Mouse (Mus musculus): Measurements from ENCODE around the gene Pigf. TPM values are rescaled to one million over a fixed set of nuclear protein-coding genes. Genes with fewer than 3 reads are reported as not detected.

Gene Pigf
- polyA plus RNA-seq, 1 experiment from 2014 or later: 35.3 TPM

DNA sequence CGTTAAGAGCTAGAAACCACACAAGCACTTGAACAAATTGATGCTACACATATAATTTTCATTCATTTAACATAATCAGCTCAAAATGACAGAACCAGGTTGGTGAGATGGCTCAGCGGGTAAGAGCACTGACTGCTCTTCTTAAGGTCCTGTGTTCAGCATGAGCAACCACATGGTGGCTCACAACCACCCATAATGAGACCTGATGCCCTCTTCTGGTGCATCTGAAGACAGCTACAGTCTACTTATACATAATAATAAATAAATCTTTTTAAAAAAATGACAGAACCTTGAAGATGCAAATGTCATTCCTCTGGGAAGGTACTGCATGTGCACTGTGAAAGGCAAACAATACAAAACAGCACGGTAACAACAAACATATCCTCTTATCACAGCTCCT lies 16.3 kb downstream of the Pigf start:
- Histone ChIP-seq H3K9ac (ENCODE audit: low read length) (no peak overlapping the region), H3K27me3 (replicated peaks; ENCODE audit: control insufficient read depth, insufficient read depth, low read length) (no peaks in the 10 kb centered on the region), H3K4me3 (ENCODE audit: low read depth, low read length) (no peak overlapping the region), H3K4me2 (ENCODE audit: low read length) (no peak overlapping the region), H3K9me3 (replicated peaks; ENCODE audit: control insufficient read depth, low read length) (no peaks in the 10 kb centered on the region), H3K27ac (ENCODE audit: low read depth, low read length) (no peak overlapping the region), H3K36me3 (ENCODE audit: control insufficient read depth, insufficient read depth, low read length) (0 out of 2 replicates have a peak, but pooled peaks cover 5% of the 10 kb centered on the region), H3K4me1 (ENCODE audit: control insufficient read depth, insufficient read depth, low read length) (no peaks in the 10 kb centered on the region; the same call in 1 of the 2 replicates)
- DNase-seq (ENCODE audit: low spot score) (no peak), ATAC-seq (no peak)
- WGBS: 87% methylated on average over 3 of the region's 3 CpGs

DNA sequence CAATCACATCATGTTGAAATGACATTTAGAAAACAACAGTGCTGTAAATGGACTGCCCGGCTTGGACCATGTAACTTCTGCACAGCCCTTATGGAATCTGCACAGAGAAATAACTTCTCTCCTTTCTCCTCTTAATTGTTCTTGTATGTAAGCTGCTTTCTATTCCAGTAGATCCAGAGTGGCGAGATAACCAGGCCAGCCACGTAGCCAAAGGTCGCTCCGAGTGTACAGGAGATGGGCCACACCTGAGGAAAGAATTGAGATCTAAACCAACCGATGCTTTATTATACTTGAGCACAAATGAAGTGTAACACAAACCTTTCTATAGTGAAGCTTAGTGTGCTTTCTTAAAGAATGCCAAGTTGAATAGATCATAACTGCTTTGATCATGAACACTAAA lies 27.9 kb downstream of the Pigf start:
- no peaks in the 10 kb centered on the region for H3K27me3 ChIP-seq (replicated peaks; ENCODE audit: control insufficient read depth, insufficient read depth, low read length)
- H3K9ac ChIP-seq (ENCODE audit: low read length): no peak overlapping the region
- H3K4me3 ChIP-seq (ENCODE audit: low read depth, low read length): no peak overlapping the region
- no peak overlapping the region for H3K4me2 ChIP-seq (ENCODE audit: low read length)
- 94% methylated on average over 6 of the region's 6 CpGs for WGBS
- ATAC-seq: no peak
- H3K4me1 ChIP-seq (ENCODE audit: control insufficient read depth, insufficient read depth, low read length): no peaks in the 10 kb centered on the region
- no peak overlapping the region for H3K27ac ChIP-seq (ENCODE audit: low read depth, low read length)
- H3K9me3 ChIP-seq (replicated peaks; ENCODE audit: control insufficient read depth, low read length): no peaks in the 10 kb centered on the region
- peaks cover 9% of the 10 kb centered on the region for H3K36me3 ChIP-seq (ENCODE audit: control insufficient read depth, insufficient read depth, low read length)
- DNase-seq (ENCODE audit: low spot score): no peak

GRCm38 (mm10) chr17:86991306-86991705 lies 33.9 kb downstream of the Pigf start:
- peaks cover 6% of the 10 kb centered on the region; the same call in 1 of the 2 replicates for H3K4me1 ChIP-seq (ENCODE audit: control insufficient read depth, insufficient read depth, low read length)
- H3K9me3 ChIP-seq (replicated peaks; ENCODE audit: control insufficient read depth, low read length): no peaks in the 10 kb centered on the region
- no peaks in the 10 kb centered on the region for H3K36me3 ChIP-seq (ENCODE audit: control insufficient read depth, insufficient read depth, low read length)
- ATAC-seq: no peak
- WGBS: 92% methylated on average over 8 of the region's 8 CpGs
- H3K9ac ChIP-seq (ENCODE audit: low read length): no peak overlapping the region
- no peak overlapping the region for H3K4me3 ChIP-seq (ENCODE audit: low read depth, low read length)
- H3K27ac ChIP-seq (ENCODE audit: low read depth, low read length): no peak overlapping the region
- no peak overlapping the region for H3K4me2 ChIP-seq (ENCODE audit: low read length)
- DNase-seq (ENCODE audit: low spot score): no peak
- H3K27me3 ChIP-seq (replicated peaks; ENCODE audit: control insufficient read depth, insufficient read depth, low read length): no peaks in the 10 kb centered on the region

GRCm38 (mm10) chr17:86988601-86989184 lies 36.5 kb downstream of the Pigf start:
- Histone ChIP-seq H3K4me3 (ENCODE audit: low read depth, low read length) (no peak overlapping the region), H3K4me1 (ENCODE audit: control insufficient read depth, insufficient read depth, low read length) (peaks cover 9% of the 10 kb centered on the region; the same call in 1 of the 2 replicates), H3K9ac (ENCODE audit: low read length) (no peak overlapping the region), H3K27me3 (replicated peaks; ENCODE audit: control insufficient read depth, insufficient read depth, low read length) (no peaks in the 10 kb centered on the region), H3K27ac (ENCODE audit: low read depth, low read length) (no peak overlapping the region), H3K9me3 (replicated peaks; ENCODE audit: control insufficient read depth, low read length) (no peaks in the 10 kb centered on the region), H3K4me2 (ENCODE audit: low read length) (no peak overlapping the region), H3K36me3 (ENCODE audit: control insufficient read depth, insufficient read depth, low read length) (no peaks in the 10 kb centered on the region)
- DNase-seq (ENCODE audit: low spot score) (peak; percentile 4), ATAC-seq (no peak)
- WGBS: 61% methylated on average over 6 of the region's 6 CpGs

DNA sequence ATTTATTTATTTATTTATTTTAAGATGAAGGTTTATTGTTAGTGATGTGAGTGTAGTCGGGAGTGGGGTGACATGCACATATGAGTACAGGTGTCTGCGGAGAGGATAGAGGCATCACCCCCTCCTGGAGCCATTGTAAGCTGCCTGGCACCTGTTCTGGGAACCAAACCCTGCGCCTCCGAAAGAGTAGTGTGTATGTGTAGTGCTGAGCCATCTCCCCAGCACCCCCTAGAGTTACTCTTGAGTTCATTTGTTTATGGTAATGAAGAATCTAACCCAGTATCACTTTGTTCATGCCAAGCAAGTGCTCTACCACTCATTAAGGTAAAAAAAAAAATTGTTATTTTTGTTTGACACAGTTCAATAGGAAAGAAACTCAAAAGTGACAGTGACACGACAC lies 37.0 kb downstream of the Pigf start:
- DNase-seq (ENCODE audit: low spot score): no peak
- no peak overlapping the region for H3K9ac ChIP-seq (ENCODE audit: low read length)
- ATAC-seq: peak; percentile 26; the same call in 1 of the 2 replicates
- peaks cover 9% of the 10 kb centered on the region; the same call in 1 of the 2 replicates for H3K4me1 ChIP-seq (ENCODE audit: control insufficient read depth, insufficient read depth, low read length)
- no peak overlapping the region for H3K4me3 ChIP-seq (ENCODE audit: low read depth, low read length)
- 83% methylated on average over 5 of the region's 5 CpGs for WGBS
- no peak overlapping the region for H3K27ac ChIP-seq (ENCODE audit: low read depth, low read length)
- H3K27me3 ChIP-seq (replicated peaks; ENCODE audit: control insufficient read depth, insufficient read depth, low read length): no peaks in the 10 kb centered on the region
- H3K4me2 ChIP-seq (ENCODE audit: low read length): no peak overlapping the region
- no peaks in the 10 kb centered on the region for H3K9me3 ChIP-seq (replicated peaks; ENCODE audit: control insufficient read depth, low read length)
- no peaks in the 10 kb centered on the region for H3K36me3 ChIP-seq (ENCODE audit: control insufficient read depth, insufficient read depth, low read length)

DNA sequence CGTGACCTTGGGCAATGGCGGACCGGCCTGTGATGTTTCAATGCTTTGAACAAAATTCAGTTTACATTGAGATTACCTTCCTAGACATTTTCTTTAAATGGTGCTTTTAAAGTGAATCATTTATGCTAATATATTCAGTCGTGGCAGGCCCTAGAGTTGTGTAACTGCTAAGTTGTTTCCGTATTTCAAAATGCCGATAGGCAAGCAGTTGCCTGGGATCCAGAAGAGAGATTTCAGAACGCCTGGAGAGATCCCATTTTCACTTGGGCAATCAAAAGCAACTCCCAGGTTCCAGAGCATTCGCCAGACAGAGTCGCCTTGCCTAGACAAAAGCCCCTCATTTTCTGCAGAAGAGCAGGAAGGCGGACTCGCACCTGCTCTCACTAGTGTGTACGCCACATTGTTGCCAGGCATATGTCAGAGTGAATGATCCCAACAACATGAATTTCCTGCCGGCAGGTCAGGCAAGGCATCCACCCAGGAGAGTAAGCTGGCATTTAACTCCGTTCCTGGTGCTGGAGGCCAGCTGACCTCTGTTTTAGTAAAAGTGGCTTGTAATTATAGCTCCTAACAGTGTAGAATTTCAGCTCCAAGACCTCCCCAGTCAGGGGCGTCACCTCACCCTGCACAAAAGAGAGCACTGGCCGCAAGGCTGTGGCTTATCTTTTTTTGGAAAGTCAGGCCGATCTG lies 38.6 kb downstream of the Pigf start:
- Histone ChIP-seq H3K27me3 (replicated peaks; ENCODE audit: control insufficient read depth, insufficient read depth, low read length) (no peaks in the 10 kb centered on the region), H3K4me3 (ENCODE audit: low read depth, low read length) (no peak overlapping the region), H3K4me1 (ENCODE audit: control insufficient read depth, insufficient read depth, low read length) (peaks cover 9% of the 10 kb centered on the region; the same call in 1 of the 2 replicates), H3K4me2 (ENCODE audit: low read length) (no peak overlapping the region), H3K27ac (ENCODE audit: low read depth, low read length) (no peak overlapping the region), H3K36me3 (ENCODE audit: control insufficient read depth, insufficient read depth, low read length) (no peaks in the 10 kb centered on the region), H3K9ac (ENCODE audit: low read length) (no peak overlapping the region; the same call in 1 of the 2 replicates), H3K9me3 (replicated peaks; ENCODE audit: control insufficient read depth, low read length) (no peaks in the 10 kb centered on the region)
- DNase-seq (ENCODE audit: low spot score) (peak; percentile 47), ATAC-seq (peak; percentile 58; the same call in 1 of the 2 replicates)
- WGBS: 37% methylated on average over 17 of the region's 17 CpGs

DNA sequence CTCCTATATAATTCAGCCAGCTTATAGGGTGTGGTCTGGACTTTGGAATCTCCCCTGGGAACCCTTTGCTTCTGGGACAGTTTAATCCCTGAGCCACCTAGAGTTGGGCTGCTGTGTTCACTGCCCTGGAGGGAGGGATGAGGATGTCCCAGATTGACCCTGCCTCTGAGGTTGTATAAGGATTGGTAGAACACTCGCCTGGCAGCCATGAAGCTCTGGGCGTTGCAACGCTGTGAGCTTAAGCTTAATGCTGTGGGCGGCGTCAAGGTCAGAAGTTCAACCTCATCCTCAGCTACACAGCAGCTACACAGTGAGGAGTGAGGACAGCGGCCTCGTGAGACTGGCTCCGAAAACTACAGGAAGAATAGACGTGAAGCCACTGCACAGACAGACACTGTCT lies 42.7 kb downstream of the Pigf start:
- no peaks in the 10 kb centered on the region for H3K9me3 ChIP-seq (replicated peaks; ENCODE audit: control insufficient read depth, low read length)
- H3K36me3 ChIP-seq (ENCODE audit: control insufficient read depth, insufficient read depth, low read length): no peaks in the 10 kb centered on the region
- ATAC-seq (no peak), DNase-seq (ENCODE audit: low spot score) (no peak)
- no peak overlapping the region for H3K27ac ChIP-seq (ENCODE audit: low read depth, low read length)
- no peaks in the 10 kb centered on the region for H3K27me3 ChIP-seq (replicated peaks; ENCODE audit: control insufficient read depth, insufficient read depth, low read length)
- H3K4me3 ChIP-seq (ENCODE audit: low read depth, low read length): no peak overlapping the region
- H3K4me1 ChIP-seq (ENCODE audit: control insufficient read depth, insufficient read depth, low read length): peaks cover 9% of the 10 kb centered on the region; the same call in 1 of the 2 replicates
- no peak overlapping the region for H3K9ac ChIP-seq (ENCODE audit: low read length)
- WGBS: 87% methylated on average over 9 of the region's 9 CpGs
- no peak overlapping the region for H3K4me2 ChIP-seq (ENCODE audit: low read length)

GRCm38 (mm10) chr17:86981701-86982100 lies 43.5 kb downstream of the Pigf start:
- no peaks in the 10 kb centered on the region for H3K9me3 ChIP-seq (replicated peaks; ENCODE audit: control insufficient read depth, low read length)
- H3K4me1 ChIP-seq (ENCODE audit: control insufficient read depth, insufficient read depth, low read length): peaks cover 7% of the 10 kb centered on the region; the same call in 1 of the 2 replicates
- ATAC-seq (no peak), DNase-seq (ENCODE audit: low spot score) (no peak)
- H3K4me3 ChIP-seq (ENCODE audit: low read depth, low read length): no peak overlapping the region
- no peaks in the 10 kb centered on the region for H3K36me3 ChIP-seq (ENCODE audit: control insufficient read depth, insufficient read depth, low read length)
- no peak overlapping the region for H3K9ac ChIP-seq (ENCODE audit: low read length)
- H3K27me3 ChIP-seq (replicated peaks; ENCODE audit: control insufficient read depth, insufficient read depth, low read length): no peaks in the 10 kb centered on the region
- WGBS: 100% methylated on average over 2 of the region's 2 CpGs
- no peak overlapping the region for H3K4me2 ChIP-seq (ENCODE audit: low read length)
- no peak overlapping the region for H3K27ac ChIP-seq (ENCODE audit: low read depth, low read length)

- Histone ChIP-seq H3K27me3 (replicated peaks; ENCODE audit: control insufficient read depth, insufficient read depth, low read length) (no peaks in the 10 kb centered on the region), H3K27ac (ENCODE audit: low read depth, low read length) (no peak overlapping the region), H3K4me2 (ENCODE audit: low read length) (no peak overlapping the region), H3K4me1 (ENCODE audit: control insufficient read depth, insufficient read depth, low read length) (0 out of 2 replicates have a peak, but pooled peaks cover 3% of the 10 kb centered on the region), H3K9ac (ENCODE audit: low read length) (no peak overlapping the region), H3K4me3 (ENCODE audit: low read depth, low read length) (no peak overlapping the region), H3K9me3 (replicated peaks; ENCODE audit: control insufficient read depth, low read length) (no peaks in the 10 kb centered on the region), H3K36me3 (ENCODE audit: control insufficient read depth, insufficient read depth, low read length) (no peaks in the 10 kb centered on the region)
- 100% methylated on average over 1 of the region's 1 CpGs for WGBS
- ATAC-seq (no peak), DNase-seq (ENCODE audit: low spot score) (no peak)
Observed at GRCm38 (mm10) chr17:86981205-86981604, 44.0 kb downstream of the Pigf start.
